Mouse (Mus musculus): ENCODE data around the gene Gnaz.

Gnaz gene

DNA sequence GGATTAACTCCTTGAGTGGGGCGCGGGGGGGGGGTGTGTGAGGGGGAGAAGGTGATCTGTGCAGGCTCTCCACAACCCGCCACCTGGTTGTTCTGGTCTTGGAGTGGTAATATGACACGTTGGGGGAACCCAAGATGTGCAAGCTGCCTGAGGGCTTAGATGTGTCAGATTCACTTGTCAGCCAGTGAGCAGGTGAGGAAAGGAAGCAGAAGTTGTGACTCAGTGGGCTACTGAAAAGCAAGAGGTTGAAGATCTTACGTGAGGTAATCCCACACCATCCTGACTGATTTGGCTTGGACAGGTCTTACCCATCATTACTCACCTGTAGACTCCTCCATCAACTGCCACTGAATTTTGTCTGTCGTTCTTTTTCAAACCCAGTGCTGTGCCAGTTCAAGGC is 95.6 kb downstream of the Gnaz start:
- DNase-seq (ENCODE audit: low spot score in 2 of 2) = no peak

DNA sequence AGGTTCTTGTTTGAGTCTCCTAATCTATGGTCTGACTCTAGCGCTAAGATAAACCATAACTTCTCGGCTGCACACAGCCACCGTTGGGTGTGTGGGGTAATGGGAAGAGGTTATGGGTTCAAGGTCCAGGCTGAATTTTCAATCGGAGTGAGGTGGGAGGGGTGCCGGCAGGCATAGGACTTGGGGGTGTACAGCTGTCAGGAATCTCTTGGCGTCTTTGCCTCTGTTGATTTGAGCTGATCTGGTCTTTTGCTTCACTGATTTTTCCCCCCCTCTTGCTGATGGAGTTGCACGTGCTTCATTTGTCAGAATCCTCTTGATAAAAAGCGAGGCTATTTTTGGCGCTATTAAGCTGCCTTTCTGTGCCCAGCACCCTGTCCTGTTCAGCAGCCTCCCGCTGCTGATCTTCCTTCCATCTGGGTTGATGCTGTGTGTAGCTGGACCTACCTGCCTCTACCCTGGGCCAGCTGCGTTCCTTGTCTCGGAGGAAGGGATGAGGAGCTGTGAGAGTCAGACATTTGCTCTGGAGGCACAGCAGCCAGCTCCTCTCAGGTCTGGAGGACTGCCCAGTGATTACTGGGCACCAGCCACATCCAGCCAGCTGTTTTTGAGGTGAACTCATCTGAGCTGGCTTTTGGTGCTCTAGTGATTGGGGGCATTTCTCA is 96.5 kb downstream of the Gnaz start:
- no peak for DNase-seq (ENCODE audit: low spot score in 2 of 2)

DNA sequence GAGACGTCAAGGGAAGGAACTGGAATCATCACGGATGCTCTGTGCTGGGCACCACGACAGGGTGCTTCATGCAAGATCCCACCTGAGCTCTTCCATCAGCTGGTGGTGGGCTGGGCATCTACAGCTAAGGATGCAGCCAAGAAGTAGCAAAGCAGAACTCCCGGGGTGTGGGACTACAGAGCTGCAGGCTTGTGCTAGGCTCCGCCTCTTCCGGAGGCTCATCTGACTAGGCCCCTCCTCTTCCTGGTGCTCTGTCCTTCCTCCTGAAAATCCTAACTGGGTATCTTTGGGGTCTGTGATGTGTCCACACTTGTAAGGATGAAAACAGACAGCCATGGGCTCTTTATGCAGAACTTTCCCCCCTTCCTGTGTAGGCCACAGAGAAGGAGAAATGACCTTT is 98.7 kb downstream of the Gnaz start:
- DNase-seq (ENCODE audit: low spot score in 2 of 2) = no peak
